Mouse (Mus musculus) lung, postnatal 36 days (tissue): Measurements from ENCODE around the gene Ccdc9.
A peak's percentile ranks its signal among the peaks of the same experiment; 100 is the strongest.
"Not testable (repeated sequence)": the region's sequence is repeated elsewhere in the genome, so short reads cannot be mapped to it uniquely, and the experiment has no call there.

Experiments
- DNase-seq: peaks from one replicate; pipeline ENCODE4 v3.0.0; 2022; ENCODE audit warnings: mixed read lengths

Ccdc9 gene

GRCm38 (mm10) chr7:16265856-16266255, 20.7 kb downstream of the Ccdc9 start:
- DNase-seq = no peak

- no peak for DNase-seq
These were observed 22.8 kb downstream of the Ccdc9 start for GRCm38 (mm10) chr7:16263843-16264242.

- peak; percentile 95 for DNase-seq
These were observed 23.4 kb downstream of the Ccdc9 start for GRCm38 (mm10) chr7:16263015-16263787.

- DNase-seq = no peak
These were observed 25.5 kb downstream of the Ccdc9 start for GRCm38 (mm10) chr7:16261097-16261496.

- peak; percentile 53 for DNase-seq
These were observed 27.4 kb downstream of the Ccdc9 start, which contains the start of gene C5ar1 for GRCm38 (mm10) chr7:16259110-16259590. TSS of gene C5ar1 (minus strand) at chr7:16259540.

GRCm38 (mm10) chr7:16257830-16258229, 28.8 kb downstream of the Ccdc9 start:
- DNase-seq = peak; percentile 54

- not testable (repeated sequence) for DNase-seq
These were observed 30.6 kb downstream of the Ccdc9 start for GRCm38 (mm10) chr7:16255963-16256362.

- DNase-seq = no peak
These were observed 32.4 kb downstream of the Ccdc9 start for GRCm38 (mm10) chr7:16254195-16254594.

GRCm38 (mm10) chr7:16250687-16251086, 35.9 kb downstream of the Ccdc9 start:
- DNase-seq = peak; percentile 53

- peak; percentile 55 for DNase-seq
These were observed 40.6 kb downstream of the Ccdc9 start for GRCm38 (mm10) chr7:16245958-16246357.

- peak; percentile 75 for DNase-seq
These were observed 42.5 kb downstream of the Ccdc9 start, which contains the start of gene C5ar2 for GRCm38 (mm10) chr7:16244067-16244466. TSS of gene C5ar2 (minus strand) at chr7:16244154.

- no peak for DNase-seq
These were observed 44.4 kb downstream of the Ccdc9 start for GRCm38 (mm10) chr7:16242198-16242597.

- peak; percentile 26 for DNase-seq
These were observed 44.8 kb downstream of the Ccdc9 start for GRCm38 (mm10) chr7:16241787-16242186.

GRCm38 (mm10) chr7:16240978-16241303, 45.7 kb downstream of the Ccdc9 start:
- DNase-seq = no peak

GRCm38 (mm10) chr7:16240281-16240977, 46.2 kb downstream of the Ccdc9 start:
- no peak for DNase-seq

- peak; percentile 77 for DNase-seq
These were observed 47.0 kb downstream of the Ccdc9 start for GRCm38 (mm10) chr7:16239554-16239997.

- peak; percentile 76 for DNase-seq
These were observed 56.7 kb downstream of the Ccdc9 start for GRCm38 (mm10) chr7:16229869-16230268.
